Mouse (Mus musculus): ENCODE data around the gene Rrm1. TPM values are rescaled to one million over a fixed set of nuclear protein-coding genes. Genes with fewer than 3 reads are reported as not detected.

Rrm1 gene
- polyA plus RNA-seq, 1 experiment, result 14.9 TPM

GRCm38 (mm10) chr7:102458618-102459380, 17.3 kb downstream of the Rrm1 start:
- H3K36me3 ChIP-seq (ENCODE audit: control insufficient read depth), result peaks cover 100% of the 10 kb centered on the region
- no peak overlapping the region for H3K4me3 ChIP-seq (replicated peaks)
- no peaks in the 10 kb centered on the region for H3K27me3 ChIP-seq (ENCODE audit: control insufficient read depth)
- H3K9me3 ChIP-seq (ENCODE audit: control insufficient read depth, low read length), result no peaks in the 10 kb centered on the region
- TF ChIP-seq TAL1 (IDR thresholded peaks at IDR 0.05; ENCODE audit: low read length) (no peak), GATA1 (IDR thresholded peaks at IDR 0.05; ENCODE audit: low read length) (no peak)
- no peaks in the 10 kb centered on the region for H3K4me1 ChIP-seq (ENCODE audit: control insufficient read depth)

- Histone ChIP-seq H3K9me3 (ENCODE audit: control insufficient read depth, low read length) (no peaks in the 10 kb centered on the region), H3K4me3 (replicated peaks) (no peak overlapping the region), H3K27me3 (ENCODE audit: control insufficient read depth) (no peaks in the 10 kb centered on the region), H3K4me1 (ENCODE audit: control insufficient read depth) (no peaks in the 10 kb centered on the region), H3K36me3 (ENCODE audit: control insufficient read depth) (peaks cover 93% of the 10 kb centered on the region)
- TF ChIP-seq TAL1 (IDR thresholded peaks at IDR 0.05; ENCODE audit: low read length), result no peak
- TF ChIP-seq GATA1 (IDR thresholded peaks at IDR 0.05; ENCODE audit: low read length), result no peak
These were observed 26.1 kb downstream of the Rrm1 start for GRCm38 (mm10) chr7:102467566-102467965.

GRCm38 (mm10) chr7:102472675-102473074, 31.2 kb downstream of the Rrm1 start:
- Histone ChIP-seq H3K27me3 (ENCODE audit: control insufficient read depth) (no peaks in the 10 kb centered on the region), H3K4me3 (replicated peaks) (no peak overlapping the region), H3K36me3 (ENCODE audit: control insufficient read depth) (peaks cover 69% of the 10 kb centered on the region), H3K9me3 (ENCODE audit: control insufficient read depth, low read length) (no peaks in the 10 kb centered on the region), H3K4me1 (ENCODE audit: control insufficient read depth) (peaks cover 7% of the 10 kb centered on the region)
- TF ChIP-seq TAL1 (IDR thresholded peaks at IDR 0.05; ENCODE audit: low read length) (no peak), GATA1 (IDR thresholded peaks at IDR 0.05; ENCODE audit: low read length) (no peak)

DNA sequence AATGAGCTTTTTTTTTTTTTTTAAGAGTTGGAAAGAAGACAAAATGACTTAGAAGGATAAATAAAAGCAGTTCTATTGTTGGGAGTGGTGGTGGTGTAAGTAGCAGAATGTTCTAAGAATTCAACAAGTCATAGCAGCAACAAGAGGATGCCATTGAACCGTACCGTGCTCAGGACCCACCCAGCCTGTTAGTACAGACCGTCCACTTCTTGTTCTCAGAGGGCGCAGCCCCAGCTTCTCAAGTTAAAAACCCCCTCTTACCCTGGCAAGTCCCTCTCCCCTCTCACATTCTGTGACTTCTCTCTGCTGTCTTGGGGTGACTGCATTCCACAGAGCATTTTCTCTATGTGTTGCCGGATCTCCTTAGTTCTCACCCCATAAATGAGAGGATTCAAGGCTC, 35.1 kb downstream of the Rrm1 start:
- Histone ChIP-seq H3K4me1 (ENCODE audit: control insufficient read depth) (peaks cover 15% of the 10 kb centered on the region), H3K27me3 (ENCODE audit: control insufficient read depth) (peaks cover 2% of the 10 kb centered on the region; the same call in 1 of the 2 replicates), H3K4me3 (replicated peaks) (no peak overlapping the region), H3K9me3 (ENCODE audit: control insufficient read depth, low read length) (no peaks in the 10 kb centered on the region), H3K36me3 (ENCODE audit: control insufficient read depth) (peaks cover 37% of the 10 kb centered on the region)
- TF ChIP-seq TAL1 (IDR thresholded peaks at IDR 0.05; ENCODE audit: low read length) (no peak), GATA1 (IDR thresholded peaks at IDR 0.05; ENCODE audit: low read length) (no peak)

- TF ChIP-seq TAL1 (IDR thresholded peaks at IDR 0.05; ENCODE audit: low read length), result no peak
- H3K4me1 ChIP-seq (ENCODE audit: control insufficient read depth), result peaks cover 15% of the 10 kb centered on the region
These were observed 35.9 kb downstream of the Rrm1 start for GRCm38 (mm10) chr7:102477377-102477776.

DNA sequence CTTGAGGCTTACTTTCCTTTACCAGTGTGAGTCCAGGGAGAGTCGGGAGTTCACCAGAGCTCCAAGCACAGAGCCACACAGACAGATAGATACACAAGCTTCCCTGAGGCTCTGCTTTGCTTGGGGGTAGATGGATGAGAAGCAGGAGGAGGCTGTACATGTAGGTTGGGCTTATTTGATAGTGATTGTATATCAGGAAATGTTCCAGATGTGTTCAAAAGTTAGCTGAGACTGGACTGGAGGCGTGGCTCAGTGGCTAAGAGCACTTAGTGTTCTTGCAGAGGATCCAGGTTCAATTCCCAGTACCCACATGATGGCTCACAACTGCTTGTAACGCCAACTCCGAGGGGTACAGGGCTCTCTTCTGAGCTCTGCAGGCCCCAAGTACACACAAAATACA, 36.9 kb downstream of the Rrm1 start:
- no peaks in the 10 kb centered on the region for H3K9me3 ChIP-seq (ENCODE audit: control insufficient read depth, low read length)
- peaks cover 29% of the 10 kb centered on the region for H3K36me3 ChIP-seq (ENCODE audit: control insufficient read depth)
- peaks cover 15% of the 10 kb centered on the region for H3K4me1 ChIP-seq (ENCODE audit: control insufficient read depth)
- TF ChIP-seq GATA1 (IDR thresholded peaks at IDR 0.05; ENCODE audit: low read length), result no peak
- no peak for TF ChIP-seq TAL1 (IDR thresholded peaks at IDR 0.05; ENCODE audit: low read length)
- H3K4me3 ChIP-seq (replicated peaks), result no peak overlapping the region
- peaks cover 6% of the 10 kb centered on the region for H3K27me3 ChIP-seq (ENCODE audit: control insufficient read depth)

More at GRCm38 (mm10) chr7:102477377-102477776, 35.9 kb downstream of the Rrm1 start:
- no peak overlapping the region for H3K4me3 ChIP-seq (replicated peaks)
- no peaks in the 10 kb centered on the region for H3K9me3 ChIP-seq (ENCODE audit: control insufficient read depth, low read length)
- H3K27me3 ChIP-seq (ENCODE audit: control insufficient read depth), result peaks cover 2% of the 10 kb centered on the region; the same call in 1 of the 2 replicates
- H3K36me3 ChIP-seq (ENCODE audit: control insufficient read depth), result peaks cover 33% of the 10 kb centered on the region

- Histone ChIP-seq H3K4me3 (replicated peaks) (no peak overlapping the region), H3K36me3 (ENCODE audit: control insufficient read depth) (peaks cover 29% of the 10 kb centered on the region), H3K27me3 (ENCODE audit: control insufficient read depth) (peaks cover 6% of the 10 kb centered on the region), H3K9me3 (ENCODE audit: control insufficient read depth, low read length) (no peaks in the 10 kb centered on the region), H3K4me1 (ENCODE audit: control insufficient read depth) (peaks cover 15% of the 10 kb centered on the region)
- TF ChIP-seq GATA1 (IDR thresholded peaks at IDR 0.05; ENCODE audit: low read length), result no peak
- TF ChIP-seq TAL1 (IDR thresholded peaks at IDR 0.05; ENCODE audit: low read length), result no peak
These were observed 37.4 kb downstream of the Rrm1 start for GRCm38 (mm10) chr7:102478926-102479325.

GRCm38 (mm10) chr7:102479368-102480078, 38.0 kb downstream of the Rrm1 start:
- no peaks in the 10 kb centered on the region for H3K9me3 ChIP-seq (ENCODE audit: control insufficient read depth, low read length)
- H3K4me3 ChIP-seq (replicated peaks), result no peak overlapping the region
- H3K4me1 ChIP-seq (ENCODE audit: control insufficient read depth), result peaks cover 15% of the 10 kb centered on the region
- peaks cover 29% of the 10 kb centered on the region for H3K36me3 ChIP-seq (ENCODE audit: control insufficient read depth)
- TF ChIP-seq GATA1 (IDR thresholded peaks at IDR 0.05; ENCODE audit: low read length) (no peak), TAL1 (IDR thresholded peaks at IDR 0.05; ENCODE audit: low read length) (no peak)
- H3K27me3 ChIP-seq (ENCODE audit: control insufficient read depth), result peaks cover 6% of the 10 kb centered on the region

GRCm38 (mm10) chr7:102480821-102481220, 39.3 kb downstream of the Rrm1 start:
- H3K27me3 ChIP-seq (ENCODE audit: control insufficient read depth), result peaks cover 6% of the 10 kb centered on the region
- H3K36me3 ChIP-seq (ENCODE audit: control insufficient read depth), result peaks cover 23% of the 10 kb centered on the region
- no peaks in the 10 kb centered on the region for H3K9me3 ChIP-seq (ENCODE audit: control insufficient read depth, low read length)
- no peak overlapping the region for H3K4me3 ChIP-seq (replicated peaks)
- TF ChIP-seq TAL1 (IDR thresholded peaks at IDR 0.05; ENCODE audit: low read length), result no peak
- TF ChIP-seq GATA1 (IDR thresholded peaks at IDR 0.05; ENCODE audit: low read length), result no peak
- H3K4me1 ChIP-seq (ENCODE audit: control insufficient read depth), result peaks cover 22% of the 10 kb centered on the region

Measured in erythroblast, embryonic 14.5 days (primary cell).